Mouse (Mus musculus) heart, postnatal 0 days (tissue): Measurements from ENCODE around the gene Ccnt1.

ENCODE experiments used
- CTCF ChIP-seq: IDR thresholded peaks from 2 replicates; pipeline ENCODE4 v1.5.1; 2016; ENCODE audit warnings: antibody characterized with exemption, control low read depth, low read depth
- EP300 ChIP-seq: IDR thresholded peaks from 2 replicates; pipeline ENCODE4 v1.6.1; 2016; ENCODE audit warnings: antibody characterized with exemption, low read depth

DNA sequence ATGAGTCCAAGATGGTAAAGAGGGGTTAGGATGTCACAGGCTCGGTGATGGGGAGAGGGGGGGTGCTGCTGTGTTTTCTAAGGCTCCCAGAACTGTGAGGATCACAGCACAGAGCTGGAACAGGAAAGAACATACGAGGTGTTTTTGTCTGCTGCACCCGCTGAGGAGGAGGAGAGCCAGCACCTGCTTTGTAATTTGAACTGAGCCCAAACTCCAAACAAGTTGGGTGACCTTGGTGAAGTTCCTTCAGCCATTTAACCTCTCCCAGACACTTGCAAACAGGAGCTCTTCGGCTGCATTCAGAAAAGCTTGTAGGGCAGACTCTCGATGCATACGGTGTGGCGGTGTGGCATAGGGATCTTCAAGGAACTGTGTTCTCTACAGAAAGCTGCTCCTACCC, 14.7 kb upstream of the Ccnt1 start:
- no peak for TF ChIP-seq CTCF
- TF ChIP-seq EP300: no peak; the same call in 1 of the 2 replicates
